Mouse (Mus musculus) heart, adult 2 months (tissue): ENCODE measurements around the gene Supt20.
A peak's percentile ranks its signal among the peaks of the same experiment; 100 is the strongest.

Experiments used
- CTCF ChIP-seq: fragments of 200-600 bp; IDR thresholded peaks from 2 replicates; pipeline ENCODE4 v1.8.1; 2022; ENCODE audit warnings: antibody characterized with exemption, mild to moderate bottlenecking, moderate library complexity
- EP300 ChIP-seq: fragments of 200-500 bp; IDR thresholded peaks from 2 replicates; pipeline ENCODE4 v1.6.1; 2011; ENCODE audit warnings: low read depth, low read length, control low read depth; ENCODE audit not compliant: insufficient read depth
- POLR2A ChIP-seq: fragments of 200-500 bp; IDR thresholded peaks from 2 replicates; pipeline ENCODE4 v1.6.1; 2011; ENCODE audit warnings: mild to moderate bottlenecking, low read depth, low read length, control low read depth; ENCODE audit not compliant: insufficient read depth

DNA sequence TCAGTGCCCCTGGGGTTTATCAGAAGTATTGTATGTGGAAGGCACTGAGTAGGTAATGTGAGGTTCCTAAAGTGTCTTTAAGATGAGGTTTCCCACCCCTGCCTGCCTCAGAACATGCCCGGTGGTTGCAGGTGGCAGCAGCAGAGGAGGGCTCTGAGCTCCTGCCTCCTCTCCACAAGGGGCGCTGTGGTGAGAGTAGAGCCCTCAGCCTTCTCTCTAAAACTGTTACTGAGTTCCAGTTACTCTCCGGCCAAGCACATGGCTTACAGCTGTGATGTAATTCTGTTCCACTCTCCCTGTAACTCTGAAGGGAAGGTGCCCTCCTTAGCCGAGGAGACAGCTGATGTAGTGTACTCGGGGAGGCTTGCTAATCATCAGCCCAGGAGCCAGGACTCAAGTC is 53.2 kb downstream of the Supt20 start:
- peak; percentile 58 for TF ChIP-seq CTCF
- TF ChIP-seq POLR2A, result no peak
- no peak for TF ChIP-seq EP300
